Mouse (Mus musculus): ENCODE data around the gene Tma16.

Gene Tma16

GRCm38 (mm10) chr8:66486084-66486763 is at the start of gene Tma16:
TSS of gene Tma16 (minus strand) at chr8:66486530.
- peak; percentile 65 for DNase-seq (ENCODE audit: low spot score)

- no peak for DNase-seq (ENCODE audit: low spot score)
Observed at GRCm38 (mm10) chr8:66520576-66520975, 34.2 kb upstream of the Tma16 start.

- DNase-seq (ENCODE audit: low spot score) = no peak
Observed at GRCm38 (mm10) chr8:66519149-66519548, 32.8 kb upstream of the Tma16 start.

- no peak for DNase-seq (ENCODE audit: low spot score)
Observed at GRCm38 (mm10) chr8:66511537-66511936, 25.2 kb upstream of the Tma16 start, which contains the start of gene Tktl2. TSS of gene Tktl2 (plus strand) at chr8:66511756.

GRCm38 (mm10) chr8:66503381-66503780 is 17.1 kb upstream of the Tma16 start:
- no peak for DNase-seq (ENCODE audit: low spot score)

- DNase-seq (ENCODE audit: low spot score) = peak; percentile 43
Observed at GRCm38 (mm10) chr8:66496998-66497577, 10.8 kb upstream of the Tma16 start.

- DNase-seq (ENCODE audit: low spot score) = peak; percentile 58
Observed at GRCm38 (mm10) chr8:66495726-66496125, 9.4 kb upstream of the Tma16 start.

- DNase-seq (ENCODE audit: low spot score) = no peak
Observed at GRCm38 (mm10) chr8:66494496-66494895, 8.2 kb upstream of the Tma16 start.

- DNase-seq (ENCODE audit: low spot score) = no peak
Observed at GRCm38 (mm10) chr8:66490624-66491023, 4.3 kb upstream of the Tma16 start.

- no peak for DNase-seq (ENCODE audit: low spot score)
Observed at GRCm38 (mm10) chr8:66488556-66488955, 2.2 kb upstream of the Tma16 start.

GRCm38 (mm10) chr8:66476880-66477279 is 9.4 kb downstream of the Tma16 start:
- no peak for DNase-seq (ENCODE audit: low spot score)

GRCm38 (mm10) chr8:66469821-66470220 is 16.5 kb downstream of the Tma16 start:
- DNase-seq (ENCODE audit: low spot score) = no peak

- no peak for DNase-seq (ENCODE audit: low spot score)
Observed at GRCm38 (mm10) chr8:66457057-66457456, 29.3 kb downstream of the Tma16 start.

- peak; percentile 7 for DNase-seq (ENCODE audit: low spot score)
Observed at GRCm38 (mm10) chr8:66450691-66451090, 35.6 kb downstream of the Tma16 start.

- DNase-seq (ENCODE audit: low spot score) = no peak
Observed at GRCm38 (mm10) chr8:66445351-66445750, 41.0 kb downstream of the Tma16 start.

GRCm38 (mm10) chr8:66444141-66444540 is 42.2 kb downstream of the Tma16 start:
- peak; percentile 27 for DNase-seq (ENCODE audit: low spot score)

- DNase-seq (ENCODE audit: low spot score) = no peak
Observed at GRCm38 (mm10) chr8:66442778-66443177, 43.6 kb downstream of the Tma16 start.

- DNase-seq (ENCODE audit: low spot score) = no peak
Observed at GRCm38 (mm10) chr8:66441123-66441522, 45.2 kb downstream of the Tma16 start.

GRCm38 (mm10) chr8:66438468-66438867 is 47.9 kb downstream of the Tma16 start:
- peak; percentile 8 for DNase-seq (ENCODE audit: low spot score)

- DNase-seq (ENCODE audit: low spot score) = peak; percentile 36
Observed at GRCm38 (mm10) chr8:66437929-66438328, 48.4 kb downstream of the Tma16 start.

- peak; percentile 9 for DNase-seq (ENCODE audit: low spot score)
Observed at GRCm38 (mm10) chr8:66436804-66437203, 49.5 kb downstream of the Tma16 start.

- DNase-seq (ENCODE audit: low spot score) = no peak
Observed at GRCm38 (mm10) chr8:66433577-66433976, 52.8 kb downstream of the Tma16 start.

- no peak for DNase-seq (ENCODE audit: low spot score)
Observed at GRCm38 (mm10) chr8:66430639-66431038, 55.7 kb downstream of the Tma16 start.

Data from lung, postnatal 25 days (tissue).